Mouse (Mus musculus) olfactory bulb, adult 2 months (tissue): ENCODE measurements around the gene Fam208a.

Experiments
- CTCF ChIP-seq: fragments of 200-500 bp; IDR thresholded peaks from 2 replicates; pipeline ENCODE4 v1.5.1; 2012; ENCODE audit warnings: low read depth, mild to moderate bottlenecking, low read length, moderate library complexity; ENCODE audit not compliant: insufficient read depth
- POLR2A ChIP-seq: fragments of 200-500 bp; IDR thresholded peaks from 2 replicates; pipeline ENCODE4 v1.6.1; 2012; ENCODE audit warnings: mild to moderate bottlenecking, low read depth, low read length, moderate library complexity; ENCODE audit not compliant: insufficient read depth

GRCm38 (mm10) chr14:27379404-27379803 is 49.2 kb upstream of the Fam208a start:
- TF ChIP-seq POLR2A, result no peak
- no peak for TF ChIP-seq CTCF
